Mouse (Mus musculus): ENCODE data around the gene Jmjd8.

Jmjd8 gene

GRCm38 (mm10) chr17:25808789-25809605, 19.7 kb upstream of the Jmjd8 start, which contains the start of gene Fbxl16:
Fbxl16 (plus strand) TSS chr17:25809085.
- DNase-seq (ENCODE audit: low read depth) = no peak

GRCm38 (mm10) chr17:25809606-25810340, 18.9 kb upstream of the Jmjd8 start:
- no peak for DNase-seq (ENCODE audit: low read depth)

- no peak for DNase-seq (ENCODE audit: low read depth)
These were observed 17.8 kb upstream of the Jmjd8 start for GRCm38 (mm10) chr17:25810890-25811289.

GRCm38 (mm10) chr17:25813471-25813870, 15.2 kb upstream of the Jmjd8 start:
- DNase-seq (ENCODE audit: low read depth) = peak; percentile 71

GRCm38 (mm10) chr17:25817662-25818061, 11.0 kb upstream of the Jmjd8 start:
- no peak for DNase-seq (ENCODE audit: low read depth)

GRCm38 (mm10) chr17:25818851-25819780, 9.6 kb upstream of the Jmjd8 start:
- DNase-seq (ENCODE audit: low read depth) = no peak

GRCm38 (mm10) chr17:25823452-25823851, 5.2 kb upstream of the Jmjd8 start, which contains the start of gene Wdr24:
Wdr24 (plus strand) TSS chr17:25823627.
- peak; percentile 87 for DNase-seq (ENCODE audit: low read depth)

GRCm38 (mm10) chr17:25824362-25825142, 4.1 kb upstream of the Jmjd8 start:
- no peak for DNase-seq (ENCODE audit: low read depth)

- DNase-seq (ENCODE audit: low read depth) = no peak
These were observed 3.4 kb upstream of the Jmjd8 start for GRCm38 (mm10) chr17:25825311-25825710.

- DNase-seq (ENCODE audit: low read depth) = no peak
These were observed 2.6 kb upstream of the Jmjd8 start for GRCm38 (mm10) chr17:25825984-25826570.

GRCm38 (mm10) chr17:25827011-25827410, 1.7 kb upstream of the Jmjd8 start:
- no peak for DNase-seq (ENCODE audit: low read depth)

- DNase-seq (ENCODE audit: low read depth) = no peak
These were observed 983 bp upstream of the Jmjd8 start for GRCm38 (mm10) chr17:25827546-25828222.

GRCm38 (mm10) chr17:25828223-25828594, 458 bp upstream of the Jmjd8 start:
- no peak for DNase-seq (ENCODE audit: low read depth)

GRCm38 (mm10) chr17:25829558-25830017, 921 bp downstream of the Jmjd8 start:
- no peak for DNase-seq (ENCODE audit: low read depth)

- DNase-seq (ENCODE audit: low read depth) = no peak
These were observed 1.6 kb downstream of the Jmjd8 start for GRCm38 (mm10) chr17:25830200-25830753.

- no peak for DNase-seq (ENCODE audit: low read depth)
These were observed 2.3 kb downstream of the Jmjd8 start for GRCm38 (mm10) chr17:25830806-25831431.

- DNase-seq (ENCODE audit: low read depth) = no peak
These were observed 3.0 kb downstream of the Jmjd8 start for GRCm38 (mm10) chr17:25831451-25832281.

Data from c-Kit-positive CD71-positive TER-119-negative erythroid progenitor cells, embryonic 14.5 days (primary cell).